Mouse (Mus musculus) liver, embryonic 14.5 days (tissue): ENCODE measurements around the gene Eml3. TPM values are rescaled to one million over a fixed set of nuclear protein-coding genes. Genes with fewer than 3 reads are reported as not detected.
"Not testable (repeated sequence)": the region's sequence is repeated elsewhere in the genome, so short reads cannot be mapped to it uniquely, and the experiment has no call there.

Experiments used
- ATAC-seq: fragments of 200-750 bp; cut with Nextera tagmentation; 2 replicates; pipeline ENCODE4 v1.8.0; 2017; ENCODE audit warnings: moderate number of reproducible peaks, mild to moderate bottlenecking, moderate library complexity; ENCODE audit not compliant: insufficient read depth
- DNase-seq, 3 experiments: peaks; one replicate each; pipeline ENCODE4 v3.0.0-alpha.2; 2012 to 2013; ENCODE audit warnings: low read depth in 3 of 3, low spot score in 3 of 3
- H3K27ac ChIP-seq: fragments of 300-500 bp; sonication (generic); 2 replicates; pipeline ENCODE4 v1.5.1; 2014; ENCODE audit warnings: moderate library complexity, mild to moderate bottlenecking, control low read depth, inconsistent platforms
- H3K27me3 ChIP-seq: fragments of 300-500 bp; sonication (generic); 2 replicates; pipeline ENCODE4 v1.6.1; 2014; ENCODE audit warnings: mild to moderate bottlenecking, low read length, moderate library complexity; ENCODE audit not compliant: control insufficient read depth, insufficient read depth
- H3K36me3 ChIP-seq: fragments of 300-500 bp; sonication (generic); replicated peaks from 2 replicates; pipeline ENCODE4 v1.6.1; 2014; ENCODE audit warnings: low read depth; ENCODE audit not compliant: control insufficient read depth, insufficient read depth
- H3K4me1 ChIP-seq, 2 experiments: fragments of 200-500 bp in 1 of 2; fragments of 300-500 bp in 1 of 2; sonication (generic) in 1 of 2; replicated peaks; 2 replicates each; pipeline ENCODE4 v1.6.1; 2012 to 2014; ENCODE audit warnings: antibody characterized with exemption in 1 of 2, inconsistent platforms in 1 of 2, low read length in 1 of 2; ENCODE audit not compliant: control insufficient read depth in 2 of 2, insufficient read depth in 2 of 2
- H3K4me2 ChIP-seq: fragments of 300-500 bp; sonication (generic); 2 replicates; pipeline ENCODE4 v1.6.1; 2014; ENCODE audit warnings: low read depth, mild to moderate bottlenecking, control low read depth, moderate library complexity
- H3K4me3 ChIP-seq, 2 experiments: fragments of 200-500 bp in 1 of 2; fragments of 300-500 bp in 1 of 2; sonication (generic) in 1 of 2; 2 replicates each; pipeline ENCODE4 v1.5.1; 2012 to 2014; ENCODE audit warnings: low read depth in 2 of 2, low read length in 2 of 2, mild to moderate bottlenecking in 2 of 2, control low read depth in 1 of 2, inconsistent platforms in 1 of 2, moderate library complexity in 1 of 2; ENCODE audit not compliant: insufficient read depth in 1 of 2
- H3K9ac ChIP-seq: fragments of 300-500 bp; sonication (generic); replicated peaks from 2 replicates; pipeline ENCODE4 v1.6.1; 2014; ENCODE audit warnings: mild to moderate bottlenecking, control low read depth, moderate library complexity
- H3K9me3 ChIP-seq: fragments of 300-500 bp; sonication (generic); 2 replicates; pipeline ENCODE4 v1.6.1; 2016; ENCODE audit warnings: low read length, mixed read lengths; ENCODE audit not compliant: control insufficient read depth
- CTCF ChIP-seq: IDR thresholded peaks from 2 replicates; pipeline ENCODE4 v1.5.1; 2016; ENCODE audit warnings: antibody characterized with exemption, low read depth, control low read depth
- EP300 ChIP-seq: IDR thresholded peaks from 2 replicates; pipeline ENCODE4 v1.6.1; 2016; ENCODE audit warnings: antibody characterized with exemption, low read depth
- WGBS: fragments of 180-500 bp; shearing (Covaris S2); extraction: QIAGEN DNeasy Blood & Tissue Kit; methylation state at CpG from one replicate; pipeline ENCODE4 v1.1.7; 2014; ENCODE audit not compliant: insufficient replicate concordance; 5-methylcytosine and 5-hydroxymethylcytosine counted together
- polyA plus RNA-seq, 2 experiments: library from polyadenylated mRNA; depleted of rRNA in 1 of 2; stranded (reverse) in 1 of 2; unstranded in 1 of 2; fragments of >200 nt; fragmentation: Nextera tagmentation in 1 of 2; extraction: Ambion mirVana in 1 of 2; gene quantifications; 2 replicates each; pipeline versions ENCODE4 v1.2.1 to v1.2.3; 2012 to 2014

The Eml3 gene
- polyA plus RNA-seq, 2 experiments, result 5.6 to 11.0 TPM

GRCm38 (mm10) chr19:8895397-8895960 is 33.9 kb upstream of the Eml3 start:
- Histone ChIP-seq H3K27ac (no peak overlapping the region), H3K4me2 (no peak overlapping the region), H3K9me3 (no peaks in the 10 kb centered on the region), H3K36me3 (peaks cover 26% of the 10 kb centered on the region), H3K27me3 (no peaks in the 10 kb centered on the region), H3K4me3 (no peak overlapping the region), H3K4me1 (peaks cover 8 to 24% of the 10 kb centered on the region in 2 experiments), H3K9ac (no peak overlapping the region)
- no peak for DNase-seq
- no peak for ATAC-seq
- 82% methylated on average over 9 of the region's 9 CpGs for WGBS
- TF ChIP-seq CTCF (no peak), EP300 (no peak)

GRCm38 (mm10) chr19:8896231-8896630 is 33.1 kb upstream of the Eml3 start:
- not testable (repeated sequence) for H3K9me3 ChIP-seq, DNase-seq, H3K27me3 ChIP-seq, H3K4me3 ChIP-seq, H3K27ac ChIP-seq, ATAC-seq, H3K9ac ChIP-seq
- WGBS, result 84% methylated on average over 5 of the region's 5 CpGs
- peaks cover 8 to 23% of the 10 kb centered on the region in 2 experiments for H3K4me1 ChIP-seq
- 0 out of 2 replicates have a peak overlapping the region, but pooled peaks have one; percentile 11 for H3K4me2 ChIP-seq
- H3K36me3 ChIP-seq, result peaks cover 19% of the 10 kb centered on the region

GRCm38 (mm10) chr19:8897211-8897864 is 32.0 kb upstream of the Eml3 start:
- H3K9me3 ChIP-seq, DNase-seq, H3K27me3 ChIP-seq: not testable (repeated sequence)
- Histone ChIP-seq H3K9ac (peak overlapping the region; percentile 58), H3K36me3 (peaks cover 17% of the 10 kb centered on the region), H3K4me3 (peak overlapping the region; percentile 42 to 75), H3K4me2 (peak overlapping the region; percentile 63), H3K4me1 (peaks cover 8 to 23% of the 10 kb centered on the region in 2 experiments), H3K27ac (peak overlapping the region; percentile 49)
- 44% methylated on average over 21 of the region's 21 CpGs for WGBS
- ATAC-seq, result peak; percentile 36; the same call in 1 of the 2 replicates

GRCm38 (mm10) chr19:8897865-8898495 is 31.4 kb upstream of the Eml3 start, which contains the start of gene Ganab:
TSS of gene Ganab (plus strand) at chr19:8898071.
- under 1% methylated on average over 53 of the region's 53 CpGs for WGBS
- H3K4me1 ChIP-seq, result peaks cover 8 to 23% of the 10 kb centered on the region in 2 experiments

GRCm38 (mm10) chr19:8898576-8898975 is 30.8 kb upstream of the Eml3 start:
- ATAC-seq, result no peak
- Histone ChIP-seq H3K36me3 (peaks cover 27% of the 10 kb centered on the region), H3K27me3 (no peaks in the 10 kb centered on the region), H3K9ac (peak overlapping the region; percentile 91), H3K4me2 (peak overlapping the region; percentile 76), H3K27ac (peak overlapping the region; percentile 40), H3K4me3 (peak overlapping the region; percentile 75 to 85), H3K9me3 (no peaks in the 10 kb centered on the region), H3K4me1 (peaks cover 8 to 23% of the 10 kb centered on the region in 2 experiments)
- 2% methylated on average over 13 of the region's 13 CpGs for WGBS
- no peak for TF ChIP-seq CTCF
- no peak for TF ChIP-seq EP300
- DNase-seq, result no peak

More at GRCm38 (mm10) chr19:8897865-8898495, 31.4 kb upstream of the Eml3 start, which contains the start of gene Ganab:
- TF ChIP-seq CTCF (peak; percentile 43), EP300 (no peak; the same call in 1 of the 2 replicates)
- no peaks in the 10 kb centered on the region for H3K9me3 ChIP-seq
- peaks cover 21% of the 10 kb centered on the region for H3K36me3 ChIP-seq
- peak within 1 kb of the TSS; percentile 49 for H3K27ac ChIP-seq
- peak within 1 kb of the TSS; percentile 76 for H3K4me2 ChIP-seq
- DNase-seq (peak; percentile 94 to 96 (median 96)), ATAC-seq (peak; percentile 98)
- no peaks in the 10 kb centered on the region for H3K27me3 ChIP-seq
- H3K4me3 ChIP-seq, result peak within 1 kb of the TSS; percentile 75 to 85
- peak within 1 kb of the TSS; percentile 91 for H3K9ac ChIP-seq
